In the genomic region with DNA sequence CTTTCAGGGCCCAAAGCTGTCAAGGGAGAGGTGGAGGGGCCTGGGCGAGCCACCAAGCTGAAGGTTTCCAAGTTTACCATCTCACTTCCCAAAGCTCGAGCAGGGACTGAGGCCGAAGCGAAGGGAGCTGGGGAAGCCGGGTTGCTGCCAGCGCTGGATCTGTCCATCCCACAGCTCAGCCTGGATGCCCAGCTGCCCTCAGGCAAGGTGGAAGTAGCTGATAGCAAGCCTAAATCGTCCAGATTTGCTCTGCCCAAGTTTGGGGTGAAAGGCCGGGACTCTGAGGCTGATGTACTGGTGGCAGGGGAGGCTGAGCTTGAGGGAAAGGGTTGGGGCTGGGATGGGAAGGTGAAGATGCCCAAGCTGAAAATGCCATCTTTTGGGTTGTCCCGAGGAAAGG, we compare ENCODE assay signal across 18 mouse cellular contexts. TPM values are rescaled to one million over a fixed set of nuclear protein-coding genes. Genes with fewer than 3 reads are reported as not detected.
DNase-seq lines count a peak whose midpoint lies in the region; ATAC-seq and TF ChIP-seq lines count a peak whose summit lies in the region.
"Had no signal": no experiment of that assay in that cellular context is flagged by ENCODE, and none has a peak within 500 bp of the region (broad histone marks: within the 10 kb centered on the region; RNA-seq: fewer than 3 reads in every experiment).

No protein-coding gene starts in this region.

- H3K27ac ChIP-seq in midbrain, embryonic 11.5 days (ENCODE audit: low read depth, low read length): no peak overlapping the region
- H3K27ac ChIP-seq in midbrain, postnatal 0 days (ENCODE audit: low read depth, low read length): no peak overlapping the region

- H3K9ac ChIP-seq in midbrain, embryonic 11.5 days (ENCODE audit: low read length): no peak overlapping the region
- H3K9ac ChIP-seq in midbrain, postnatal 0 days (replicated peaks; ENCODE audit: low read length, poor library complexity, severe bottlenecking): no peak overlapping the region

- no peaks in the 10 kb centered on the region for H3K27me3 ChIP-seq in midbrain, embryonic 11.5 days (ENCODE audit: control insufficient read depth, insufficient read depth, low read length)
- H3K27me3 ChIP-seq in midbrain, postnatal 0 days (ENCODE audit: insufficient read depth, low read length): no peaks in the 10 kb centered on the region
- H3K27me3 ChIP-seq: Patski had no signal

- 85% methylated on average over 9 of the region's 9 CpGs for WGBS in midbrain, embryonic 11.5 days
- WGBS in midbrain, postnatal 0 days: 85% methylated on average over 9 of the region's 9 CpGs

- H3K4me2 ChIP-seq in midbrain, embryonic 11.5 days: no peak overlapping the region
- H3K4me2 ChIP-seq in midbrain, postnatal 0 days (ENCODE audit: low read depth, low read length, poor library complexity, severe bottlenecking): no peak overlapping the region

- ATAC-seq in midbrain, embryonic 11.5 days (ENCODE audit: low FRiP score): no peak
- ATAC-seq in midbrain, postnatal 0 days (ENCODE audit: low FRiP score): no peak
- ATAC-seq: activated CD4-positive, CD25-positive, alpha-beta regulatory T cell, adult 4 months; CD4-positive, CD25-positive, alpha-beta regulatory T cell, adult 4 months; Patski had no signal

- no peaks in the 10 kb centered on the region for H3K9me3 ChIP-seq in midbrain, embryonic 11.5 days (ENCODE audit: control insufficient read depth, low read length)
- no peaks in the 10 kb centered on the region for H3K9me3 ChIP-seq in midbrain, postnatal 0 days (ENCODE audit: low read length)

- H3K4me1 ChIP-seq in midbrain, embryonic 11.5 days (ENCODE audit: control insufficient read depth, insufficient read depth, low read length): no peaks in the 10 kb centered on the region
- H3K4me1 ChIP-seq in midbrain, postnatal 0 days (ENCODE audit: insufficient read depth, low read length): no peaks in the 10 kb centered on the region

- DNase-seq in heart, adult 11 months: peak; percentile 83
- DNase-seq in heart, adult 9 months (ENCODE audit: low spot score in 2 of 2): no peak
- DNase-seq in midbrain, embryonic 11.5 days (ENCODE audit: low spot score, missing footprints): peak; percentile 65
- no peak for DNase-seq in midbrain, postnatal 0 days (ENCODE audit: low spot score)
- DNase-seq: adrenal gland, adult 2 months; adrenal gland, adult 8-10 months; adrenal gland, postnatal 10 days; adrenal gland, postnatal 14 days; adrenal gland, postnatal 25 days; adrenal gland, postnatal 36 days; B cell, adult 2 months; cerebellum, adult 11 months; cerebellum, adult 11-12 months; cerebellum, adult 18-20 months had no signal

- no peaks in the 10 kb centered on the region for H3K36me3 ChIP-seq in midbrain, embryonic 11.5 days (ENCODE audit: control insufficient read depth, insufficient read depth, low read length)
- no peaks in the 10 kb centered on the region for H3K36me3 ChIP-seq in midbrain, postnatal 0 days (ENCODE audit: insufficient read depth, low read length)

- no peak for TF ChIP-seq CTCF in midbrain, postnatal 0 days (IDR thresholded peaks at IDR 0.05)

- H3K4me3 ChIP-seq in midbrain, embryonic 11.5 days (ENCODE audit: low read depth, low read length): no peak overlapping the region
- no peak overlapping the region for H3K4me3 ChIP-seq in midbrain, postnatal 0 days (ENCODE audit: low read depth, low read length)

RNA-seq across cellular contexts. Expression of a gene that starts 4.8 kb away (rescaled TPM):
- polyA plus RNA-seq in midbrain, embryonic 11.5 days (2014; fragmentation: Nextera tagmentation; extraction: Ambion mirVana): 0.18 and 0.21 TPM in 2 replicates
- total RNA-seq in midbrain, postnatal 0 days (2014; rRNA removed): 0.66 and 1.8 TPM in 2 replicates
- 0.88 and 1.0 TPM in 2 replicates for polyA plus RNA-seq in midbrain, postnatal 0 days (2015; fragmentation: Nextera tagmentation; extraction: Ambion mirVana)
- total RNA-seq: MEL had no signal
- polyA plus RNA-seq: activated CD4-positive, CD25-positive, alpha-beta regulatory T cell, adult 4 months had no signal

RNA-seq across cellular contexts. Expression of a gene that starts 19.2 kb away (rescaled TPM):
- 0.77 and 0.85 TPM in 2 replicates for polyA plus RNA-seq in midbrain, embryonic 11.5 days (2014; fragmentation: Nextera tagmentation; extraction: Ambion mirVana)
- 3.2 and 3.4 TPM in 2 replicates for total RNA-seq in midbrain, postnatal 0 days (2014; rRNA removed)
- polyA plus RNA-seq in midbrain, postnatal 0 days (2015; fragmentation: Nextera tagmentation; extraction: Ambion mirVana): 1.5 and 1.9 TPM in 2 replicates

RNA-seq across cellular contexts. Expression of a gene that starts 31.6 kb away (rescaled TPM):
- polyA plus RNA-seq in midbrain, embryonic 11.5 days (2014; fragmentation: Nextera tagmentation; extraction: Ambion mirVana): 13.4 and 15.5 TPM in 2 replicates
- 9.3 and 10.5 TPM in 2 replicates for total RNA-seq in midbrain, postnatal 0 days (2014; rRNA removed)
- polyA plus RNA-seq in midbrain, postnatal 0 days (2015; fragmentation: Nextera tagmentation; extraction: Ambion mirVana): 6.9 and 7.3 TPM in 2 replicates

RNA-seq across cellular contexts. Expression of a gene that starts 34.7 kb away (rescaled TPM):
- 62.5 and 63.5 TPM in 2 replicates for polyA plus RNA-seq in midbrain, embryonic 11.5 days (2014; fragmentation: Nextera tagmentation; extraction: Ambion mirVana)
- 239 and 286 TPM in 2 replicates for total RNA-seq in midbrain, postnatal 0 days (2014; rRNA removed)
- 275 and 319 TPM in 2 replicates for polyA plus RNA-seq in midbrain, postnatal 0 days (2015; fragmentation: Nextera tagmentation; extraction: Ambion mirVana)

RNA-seq across cellular contexts. Expression of a gene that starts 34.7 kb away (rescaled TPM):
- polyA plus RNA-seq in midbrain, embryonic 11.5 days (2014; fragmentation: Nextera tagmentation; extraction: Ambion mirVana): 24.6 and 26.5 TPM in 2 replicates
- total RNA-seq in midbrain, postnatal 0 days (2014; rRNA removed): 7.9 and 12.5 TPM in 2 replicates
- polyA plus RNA-seq in midbrain, postnatal 0 days (2015; fragmentation: Nextera tagmentation; extraction: Ambion mirVana): 29.1 and 31.0 TPM in 2 replicates

Comparison
In these comparisons a context has a peak if more than half of its experiments do, and no peak if none do; other contexts are left out.
1. DNase-seq: peak in heart, adult 11 months (single experiment) and midbrain, embryonic 11.5 days (single experiment); none in heart, adult 9 months (0 of 2) and midbrain, postnatal 0 days (single experiment).